In genomic region chr16:93197300-93197699, GRCm38 (mm10) we compare ENCODE assay signal across 14 mouse cellular contexts.
DNase-seq lines count a peak whose midpoint lies in the region; ATAC-seq and TF ChIP-seq lines count a peak whose summit lies in the region.
"Had no signal": no experiment of that assay in that cellular context is flagged by ENCODE, and none has a peak within 500 bp of the region (broad histone marks: within the 10 kb centered on the region; RNA-seq: fewer than 3 reads in every experiment).

No protein-coding gene starts in this region.

- TF ChIP-seq CTCF in kidney, adult 2 months (conservative IDR thresholded peaks at IDR 0.05; ENCODE audit: insufficient read depth, insufficient read length, low read depth, low read length), result no peak

- no peak overlapping the region for H3K27ac ChIP-seq in kidney, embryonic 15.5 days
- H3K27ac ChIP-seq in kidney, adult 2 months (ENCODE audit: insufficient read depth, low read depth, low read length), result no peak overlapping the region
- peak overlapping the region; percentile 83 for H3K27ac ChIP-seq in liver, embryonic 15.5 days (replicated peaks)
- H3K27ac ChIP-seq: hindbrain, postnatal 0 days; layer of hippocampus, adult 2 months; left cerebral cortex, adult 2 months had no signal

- ATAC-seq in kidney, embryonic 15.5 days (replicated peaks; ENCODE audit: low FRiP score), result peak; percentile 58; the same call in 1 of the 2 replicates
- ATAC-seq in erythroblast, adult 5-6 weeks (replicated peaks; ENCODE audit: low FRiP score, poor library complexity, severe bottlenecking), result peak; percentile 90
- ATAC-seq in liver, embryonic 15.5 days (ENCODE audit: insufficient read depth), result peak; percentile 100
- ATAC-seq in cerebellum, adult (ENCODE audit: insufficient number of reproducible peaks, low FRiP score, low TSS enrichment), result no peak
- ATAC-seq: hindbrain, postnatal 0 days had no signal

- no peaks in the 10 kb centered on the region for H3K27me3 ChIP-seq in kidney, embryonic 15.5 days
- H3K27me3 ChIP-seq in kidney, adult 2 months (replicated peaks; ENCODE audit: control insufficient read depth, insufficient read depth, low read length), result no peaks in the 10 kb centered on the region
- no peaks in the 10 kb centered on the region for H3K27me3 ChIP-seq in liver, embryonic 15.5 days

- no peak overlapping the region for H3K4me3 ChIP-seq in kidney, embryonic 15.5 days (replicated peaks)
- no peak overlapping the region for H3K4me3 ChIP-seq in kidney, adult 2 months (ENCODE audit: insufficient read depth, low read depth, low read length)
- no peak overlapping the region; the same call in 1 of the 2 replicates for H3K4me3 ChIP-seq in liver, embryonic 15.5 days (replicated peaks)
- H3K4me3 ChIP-seq: layer of hippocampus, adult 2 months; left cerebral cortex, adult 2 months had no signal

- DNase-seq in kidney, adult 2 months, result no peak
- DNase-seq in yolk sac, embryonic 10.5 days (ENCODE audit: low spot score), result peak; percentile 8
- DNase-seq in right cerebral cortex, postnatal 36 days (ENCODE audit: low spot score in 2 of 2), result no peak
- DNase-seq: adrenal gland, postnatal 36 days; cerebellum, adult 11-12 months; heart, postnatal 10 days; thymus, postnatal 25 days had no signal

- H3K4me1 ChIP-seq in kidney, embryonic 15.5 days, result no peaks in the 10 kb centered on the region
- H3K4me1 ChIP-seq in kidney, adult 2 months (ENCODE audit: control insufficient read depth, insufficient read depth, low read length), result no peaks in the 10 kb centered on the region
- H3K4me1 ChIP-seq in liver, embryonic 15.5 days (replicated peaks), result peaks cover 42% of the 10 kb centered on the region

- no peaks in the 10 kb centered on the region for H3K36me3 ChIP-seq in kidney, embryonic 15.5 days
- no peaks in the 10 kb centered on the region for H3K36me3 ChIP-seq in kidney, adult 2 months (ENCODE audit: control insufficient read depth, insufficient read depth, low read length)
- no peaks in the 10 kb centered on the region for H3K36me3 ChIP-seq in liver, embryonic 15.5 days (replicated peaks)

- 82% methylated on average over 8 of the region's 8 CpGs for WGBS in kidney, embryonic 15.5 days
- 79% methylated on average over 8 of the region's 8 CpGs for WGBS in kidney, adult 2 months
- WGBS in liver, embryonic 15.5 days (ENCODE audit: insufficient replicate concordance), result 15% methylated on average over 8 of the region's 8 CpGs

- TF ChIP-seq POLR2A in kidney, adult 2 months (IDR thresholded peaks at IDR 0.05; ENCODE audit: low read depth, low read length), result no peak

- H3K9ac ChIP-seq in kidney, embryonic 15.5 days, result no peak overlapping the region
- H3K9ac ChIP-seq in liver, embryonic 15.5 days, result 0 out of 2 replicates have a peak overlapping the region, but pooled peaks have one; percentile 23

- no peaks in the 10 kb centered on the region for H3K9me3 ChIP-seq in kidney, embryonic 15.5 days (replicated peaks)
- H3K9me3 ChIP-seq in liver, embryonic 15.5 days (replicated peaks), result no peaks in the 10 kb centered on the region

- H3K4me2 ChIP-seq in kidney, embryonic 15.5 days, result no peak overlapping the region
- peak overlapping the region; percentile 51 for H3K4me2 ChIP-seq in liver, embryonic 15.5 days
